Mouse (Mus musculus) bone marrow, adult 2 months (tissue): ENCODE results near the gene Omp. TPM values are rescaled to one million over a fixed set of nuclear protein-coding genes. Genes with fewer than 3 reads are reported as not detected.

ENCODE experiments used
- H3K27ac ChIP-seq: fragments of 200-500 bp; 2 replicates; pipeline ENCODE4 v1.5.1; 2012; ENCODE audit warnings: low read depth, mild to moderate bottlenecking, control low read depth, inconsistent platforms, low read length; ENCODE audit not compliant: control insufficient read depth, poor library complexity, insufficient read depth
- H3K4me1 ChIP-seq: fragments of 200-500 bp; 2 replicates; pipeline ENCODE4 v1.6.1; 2011; ENCODE audit warnings: low read length; ENCODE audit not compliant: control insufficient read depth, insufficient read depth
- H3K4me3 ChIP-seq: fragments of 200-500 bp; replicated peaks from 2 replicates; pipeline ENCODE3; 2011; ENCODE audit warnings: mild to moderate bottlenecking, low read depth, low read length, control low read depth; ENCODE audit not compliant: control insufficient read depth
- CTCF ChIP-seq: fragments of 200-500 bp; IDR thresholded peaks from 2 replicates; pipeline ENCODE4 v1.5.1; 2011; ENCODE audit warnings: low read length, control low read depth; ENCODE audit not compliant: control insufficient read depth, insufficient read depth
- POLR2A ChIP-seq: fragments of 200-500 bp; IDR thresholded peaks from 2 replicates; pipeline ENCODE4 v1.6.1; 2011; ENCODE audit warnings: low read depth, mild to moderate bottlenecking, control low read depth, low read length, borderline replicate concordance; ENCODE audit not compliant: control insufficient read depth
- WGBS: fragments of 180-500 bp; shearing (Covaris S2); methylation state at CpG from one replicate; pipeline ENCODE4 v1.1.7; 2018; 5-methylcytosine and 5-hydroxymethylcytosine counted together
- polyA plus RNA-seq: library from polyadenylated mRNA; stranded (reverse); fragments of >200 nt; gene quantifications from 2 replicates; pipeline ENCODE4 v1.2.4, GENCODE M21; 2011; ENCODE audit warnings: low replicate concordance; ENCODE audit not compliant: missing spikeins, insufficient read depth, insufficient read length

The Omp gene
- polyA plus RNA-seq, 1 experiment, result 4.7 TPM

GRCm38 (mm10) chr7:98186637-98187036, 41.3 kb upstream of the Omp start:
- TF ChIP-seq POLR2A, result no peak
- no peak for TF ChIP-seq CTCF
- Histone ChIP-seq H3K4me1 (no peaks in the 10 kb centered on the region; the same call in 1 of the 2 replicates), H3K4me3 (no peak overlapping the region), H3K27ac (no peak overlapping the region)
- 72% methylated on average over 8 of the region's 8 CpGs for WGBS

- H3K4me3 ChIP-seq, result no peak overlapping the region
- TF ChIP-seq CTCF, result no peak
- TF ChIP-seq POLR2A, result no peak
- H3K27ac ChIP-seq, result no peak overlapping the region
- 54% methylated on average over 6 of the region's 6 CpGs for WGBS
- H3K4me1 ChIP-seq, result no peaks in the 10 kb centered on the region; the same call in 1 of the 2 replicates
These were observed 40.0 kb upstream of the Omp start for GRCm38 (mm10) chr7:98185326-98185725.

GRCm38 (mm10) chr7:98178560-98179231, 33.4 kb upstream of the Omp start:
- H3K4me3 ChIP-seq, result peak overlapping the region; percentile 91
- 88% methylated on average over 5 of the region's 5 CpGs for WGBS
- peak overlapping the region; percentile 70 for H3K27ac ChIP-seq
- TF ChIP-seq POLR2A (no peak), CTCF (no peak)
- H3K4me1 ChIP-seq, result peaks cover 2% of the 10 kb centered on the region

- H3K4me1 ChIP-seq, result peaks cover 3% of the 10 kb centered on the region
- 1% methylated on average over 44 of the region's 44 CpGs for WGBS
- TF ChIP-seq POLR2A (peak; percentile 88), CTCF (peak; percentile 52; the same call in 1 of the 2 replicates)
These were observed 32.7 kb upstream of the Omp start, which contains the start of gene Capn5 for GRCm38 (mm10) chr7:98177929-98178559. TSS of gene Capn5 (minus strand) at chr7:98178274.

GRCm38 (mm10) chr7:98177566-98177928, 32.2 kb upstream of the Omp start:
- peak overlapping the region; percentile 76 for H3K27ac ChIP-seq
- TF ChIP-seq POLR2A (no peak), CTCF (no peak)
- WGBS, result 7% methylated on average over 9 of the region's 9 CpGs
- peaks cover 3% of the 10 kb centered on the region for H3K4me1 ChIP-seq
- peak overlapping the region; percentile 76 for H3K4me3 ChIP-seq

More at GRCm38 (mm10) chr7:98177929-98178559, 32.7 kb upstream of the Omp start, which contains the start of gene Capn5:
- peak within 1 kb of the TSS; percentile 76 for H3K27ac ChIP-seq
- peak within 1 kb of the TSS; percentile 91 for H3K4me3 ChIP-seq

- WGBS, result 46% methylated on average over 2 of the region's 2 CpGs
- H3K27ac ChIP-seq, result peak overlapping the region; percentile 76
- peaks cover 3% of the 10 kb centered on the region for H3K4me1 ChIP-seq
- H3K4me3 ChIP-seq, result peak overlapping the region; percentile 57
- TF ChIP-seq POLR2A, result no peak
- no peak for TF ChIP-seq CTCF
These were observed 31.8 kb upstream of the Omp start for GRCm38 (mm10) chr7:98177071-98177485.

GRCm38 (mm10) chr7:98176322-98177070, 31.2 kb upstream of the Omp start:
- H3K4me3 ChIP-seq, result peak overlapping the region; percentile 57
- 49% methylated on average over 8 of the region's 8 CpGs for WGBS
- TF ChIP-seq CTCF, result no peak
- TF ChIP-seq POLR2A, result no peak
- peaks cover 3% of the 10 kb centered on the region for H3K4me1 ChIP-seq
- peak overlapping the region; percentile 76 for H3K27ac ChIP-seq
